Mouse (Mus musculus) cerebellum, adult 9-11 months (tissue): ENCODE results near the gene Tex44.
A peak's percentile ranks its signal among the peaks of the same experiment; 100 is the strongest.

Experiments used
- DNase-seq: peaks from one replicate; pipeline ENCODE4 v3.0.0; 2022

Tex44 gene

GRCm38 (mm10) chr1:86449966-86450365 lies 23.8 kb downstream of the Tex44 start:
- DNase-seq = no peak

GRCm38 (mm10) chr1:86452713-86453112 lies 26.6 kb downstream of the Tex44 start:
- DNase-seq = no peak

- no peak for DNase-seq
These were observed 30.9 kb downstream of the Tex44 start for GRCm38 (mm10) chr1:86456892-86457581.

GRCm38 (mm10) chr1:86459371-86459770 lies 33.2 kb downstream of the Tex44 start:
- no peak for DNase-seq

GRCm38 (mm10) chr1:86464223-86464874 lies 38.2 kb downstream of the Tex44 start:
- no peak for DNase-seq

GRCm38 (mm10) chr1:86464875-86465224 lies 38.7 kb downstream of the Tex44 start:
- DNase-seq = no peak

GRCm38 (mm10) chr1:86467416-86467815 lies 41.3 kb downstream of the Tex44 start:
- DNase-seq = no peak

GRCm38 (mm10) chr1:86469876-86470275 lies 43.7 kb downstream of the Tex44 start:
- no peak for DNase-seq

GRCm38 (mm10) chr1:86470519-86471181 lies 44.5 kb downstream of the Tex44 start:
- DNase-seq = peak; percentile 75

- DNase-seq = peak; percentile 56
These were observed 45.4 kb downstream of the Tex44 start for GRCm38 (mm10) chr1:86471504-86471961.

- peak; percentile 76 for DNase-seq
These were observed 46.2 kb downstream of the Tex44 start for GRCm38 (mm10) chr1:86472197-86472952.

- DNase-seq = no peak
These were observed 47.1 kb downstream of the Tex44 start for GRCm38 (mm10) chr1:86473109-86473760.
